Mouse (Mus musculus) right cerebral cortex, postnatal 10 days (tissue): ENCODE results near the gene Cdh6.
A peak's percentile ranks its signal among the peaks of the same experiment; 100 is the strongest.

ENCODE experiments used
- DNase-seq, 2 experiments: peaks; one replicate each; pipeline ENCODE4 v3.0.0; 2021; ENCODE audit warnings: low spot score in 2 of 2

The Cdh6 gene

DNA sequence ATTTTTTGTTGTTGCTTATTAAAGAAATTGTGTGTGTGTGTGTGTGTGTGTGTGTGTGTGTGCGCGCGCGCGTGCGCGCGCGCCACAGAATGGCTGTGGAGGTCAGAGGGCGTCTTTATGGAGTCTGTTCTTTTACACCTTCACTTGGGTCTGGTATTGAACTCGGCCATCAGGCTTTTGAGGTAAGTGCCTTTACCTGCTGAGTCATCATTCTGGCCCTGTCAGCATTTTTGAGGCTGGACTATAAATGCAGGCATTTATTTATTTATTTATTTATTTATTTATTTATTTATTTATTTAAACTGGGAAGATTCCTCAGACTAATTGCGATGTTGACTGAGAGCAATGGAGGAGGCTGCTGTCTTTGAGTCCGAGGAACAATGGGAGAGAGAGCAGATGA lies 109.8 kb downstream of the Cdh6 start:
- peak in 1 of 2 experiments; percentile 4 for DNase-seq

DNA sequence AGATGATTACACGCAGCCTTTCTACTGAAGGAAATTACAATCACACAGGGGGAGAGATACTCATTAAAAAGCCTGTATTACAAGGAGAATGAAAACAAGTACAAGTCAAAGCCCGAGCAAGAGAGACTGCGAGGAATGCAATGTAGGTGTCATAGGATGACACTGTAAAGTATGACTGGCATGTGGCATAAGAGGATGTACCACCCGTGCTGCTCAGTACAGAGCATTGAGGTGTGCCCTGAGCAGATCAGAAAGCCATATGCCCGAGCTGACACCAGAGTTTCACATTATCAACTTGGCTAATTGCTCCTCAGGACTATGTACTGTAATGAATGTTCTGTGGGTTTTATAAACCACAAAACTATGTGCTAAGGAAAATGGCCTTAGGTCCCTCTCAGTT lies 115.7 kb downstream of the Cdh6 start:
- DNase-seq, result peak in 1 of 2 experiments; percentile 9

DNA sequence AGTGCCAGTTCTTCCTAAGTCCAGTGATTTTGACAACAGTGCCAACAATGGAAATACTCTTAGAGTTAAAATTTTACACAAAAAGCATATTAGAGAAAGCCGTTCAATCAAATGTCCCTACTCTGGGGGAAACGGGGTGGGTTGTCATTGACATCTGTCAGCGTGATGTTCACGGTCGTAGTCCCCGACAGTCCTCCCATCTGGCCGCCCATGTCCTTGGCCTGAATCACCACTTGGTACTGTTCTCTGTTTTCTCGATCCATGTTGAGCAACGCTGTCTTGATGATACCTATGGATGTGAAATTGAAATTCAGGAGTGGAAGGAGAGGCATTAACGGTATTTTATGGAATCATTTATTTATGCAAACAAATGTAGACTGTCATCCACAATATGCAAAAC lies 116.2 kb downstream of the Cdh6 start:
- peak in 1 of 2 experiments; percentile 8 for DNase-seq

DNA sequence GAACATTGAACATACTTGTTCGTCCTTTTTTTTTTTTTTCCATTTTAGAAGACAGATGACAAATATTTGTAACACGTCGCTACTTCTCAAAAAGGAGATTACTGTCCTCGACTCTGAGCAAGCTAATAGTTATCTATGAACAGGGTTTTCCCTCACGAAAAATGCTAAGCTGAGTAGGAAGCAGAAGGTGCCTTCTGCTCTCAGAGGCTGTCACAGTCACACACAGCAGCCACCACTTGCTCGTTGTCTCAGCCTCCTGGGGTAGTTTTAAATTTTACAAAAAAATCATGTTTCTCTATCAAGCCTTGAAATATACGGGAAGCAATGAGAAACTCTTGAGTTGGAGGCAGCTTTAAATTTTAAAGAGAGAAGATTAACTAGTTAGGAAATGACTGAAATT lies 125.6 kb downstream of the Cdh6 start:
- no peak for DNase-seq

DNA sequence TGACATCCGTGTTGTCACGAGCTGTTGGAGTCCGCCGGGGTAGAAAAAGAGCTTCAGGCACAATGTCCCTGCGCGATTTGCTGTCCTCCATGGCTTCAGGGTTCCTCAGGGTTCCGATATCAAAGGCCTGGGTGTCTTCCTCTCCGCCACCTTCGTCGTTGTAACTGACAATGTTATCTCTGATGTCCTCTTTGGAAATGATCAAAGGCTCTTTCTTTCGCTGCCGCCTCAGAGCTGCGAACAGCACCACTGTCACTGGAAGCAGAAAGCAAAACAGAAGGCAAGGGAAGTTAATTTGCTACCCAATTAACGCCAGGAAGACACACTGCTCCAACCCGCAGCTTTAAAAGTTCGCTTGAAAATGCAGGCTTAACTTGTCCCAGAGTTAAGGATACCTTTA lies 139.0 kb downstream of the Cdh6 start:
- DNase-seq, result no peak

DNA sequence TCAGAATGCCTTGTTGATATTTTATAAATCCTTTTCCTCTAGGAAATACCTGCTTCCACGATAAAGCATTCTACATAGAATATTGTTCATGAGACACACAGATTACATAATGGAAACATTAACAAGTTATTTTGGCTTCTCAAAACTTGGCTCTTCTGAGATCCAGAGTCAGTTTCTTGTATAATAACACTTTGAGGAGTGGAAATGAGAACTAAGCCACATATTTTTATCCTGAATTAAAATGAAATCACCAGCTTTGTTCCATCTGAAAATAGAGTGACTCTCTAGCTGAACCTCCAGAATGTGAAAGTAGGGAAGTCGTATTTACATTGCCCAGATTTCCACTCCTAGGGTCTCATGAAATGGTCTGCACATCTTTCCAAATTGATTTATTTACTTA lies 142.8 kb downstream of the Cdh6 start:
- no peak for DNase-seq

DNA sequence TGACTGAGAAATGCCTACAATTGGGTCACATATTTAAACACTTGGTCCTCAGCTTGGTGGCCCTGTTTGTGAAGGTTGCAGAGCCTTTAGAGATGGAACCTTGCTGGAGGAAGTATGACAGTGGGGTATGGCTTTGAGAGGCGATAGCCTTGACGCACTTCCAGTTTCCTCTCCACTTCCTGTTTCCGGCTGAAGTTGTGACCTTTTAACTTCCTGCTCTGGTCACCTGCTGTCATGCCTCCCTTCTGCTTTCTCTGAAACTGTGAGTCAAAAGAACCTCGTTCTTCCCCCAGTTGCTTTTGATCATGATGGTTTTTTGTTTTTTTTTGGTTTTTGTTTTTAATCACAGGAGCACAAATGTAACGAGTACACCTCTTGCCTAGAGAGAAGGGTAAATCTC lies 146.0 kb downstream of the Cdh6 start:
- DNase-seq, result no peak

DNA sequence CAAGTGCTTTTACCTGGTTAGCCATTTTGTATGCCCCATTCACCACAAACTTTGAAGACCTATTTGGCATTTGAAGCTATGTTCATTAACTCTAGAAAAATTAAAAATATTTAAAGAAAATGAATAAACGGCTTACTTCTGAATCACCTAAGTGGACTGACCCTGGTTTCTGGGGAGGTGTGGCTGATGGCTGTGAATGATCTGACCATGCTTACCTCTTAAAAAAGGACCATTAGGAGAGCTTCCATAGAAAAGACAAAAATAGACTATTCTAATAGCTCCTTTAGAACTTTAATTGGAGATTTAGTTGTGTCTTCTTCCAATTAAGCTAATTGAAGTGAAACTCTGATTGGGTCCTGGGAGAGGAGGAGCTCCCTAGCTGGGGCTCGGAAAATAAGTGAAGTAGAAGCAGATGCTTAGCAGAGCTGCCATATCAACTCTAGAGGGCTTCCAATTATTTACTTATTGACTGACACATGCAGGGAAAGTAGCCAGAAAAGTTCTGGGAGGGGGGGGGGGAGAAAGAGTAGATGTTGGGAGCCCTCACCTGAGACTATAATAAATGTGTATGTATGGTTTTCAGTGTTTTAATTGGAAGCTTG lies 156.6 kb downstream of the Cdh6 start:
- no peak for DNase-seq

DNA sequence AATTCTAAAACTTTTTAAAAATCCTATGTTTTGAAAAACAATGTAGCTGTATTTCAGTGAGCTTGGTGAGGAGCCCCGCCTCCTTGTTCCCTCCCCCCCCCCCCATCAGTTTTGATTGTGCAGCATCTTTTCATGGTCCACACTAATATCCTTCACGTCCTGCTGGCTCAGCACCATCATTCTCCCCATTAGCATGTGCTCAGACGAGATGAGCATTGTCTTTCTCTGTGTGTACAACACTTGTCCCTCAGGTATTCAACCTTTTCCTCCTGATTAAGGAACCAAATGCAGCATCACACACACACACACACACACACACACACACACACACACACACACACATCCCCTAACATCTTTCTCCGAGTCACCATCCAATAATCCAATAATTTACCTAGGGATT lies 164.7 kb downstream of the Cdh6 start:
- no peak for DNase-seq

DNA sequence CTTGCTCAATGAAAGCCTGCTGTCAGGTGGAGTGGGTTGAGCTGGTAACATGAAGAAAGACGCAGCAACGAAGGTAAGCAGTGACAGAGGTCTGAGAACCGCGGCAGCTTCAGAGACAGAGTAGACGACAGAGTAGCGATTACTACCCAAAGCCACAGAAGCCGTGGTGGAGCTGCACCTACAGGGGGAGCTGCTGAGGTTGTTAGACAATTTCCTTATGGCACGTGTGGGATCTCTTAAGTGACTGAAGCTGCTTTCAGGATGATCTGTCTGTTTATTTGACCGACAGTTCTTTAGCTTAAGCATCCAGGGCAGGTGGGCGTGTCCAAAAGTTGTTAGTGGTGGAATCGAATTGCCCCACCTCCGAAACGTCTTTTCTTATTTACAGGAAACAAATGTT lies 167.5 kb downstream of the Cdh6 start:
- no peak for DNase-seq

DNA sequence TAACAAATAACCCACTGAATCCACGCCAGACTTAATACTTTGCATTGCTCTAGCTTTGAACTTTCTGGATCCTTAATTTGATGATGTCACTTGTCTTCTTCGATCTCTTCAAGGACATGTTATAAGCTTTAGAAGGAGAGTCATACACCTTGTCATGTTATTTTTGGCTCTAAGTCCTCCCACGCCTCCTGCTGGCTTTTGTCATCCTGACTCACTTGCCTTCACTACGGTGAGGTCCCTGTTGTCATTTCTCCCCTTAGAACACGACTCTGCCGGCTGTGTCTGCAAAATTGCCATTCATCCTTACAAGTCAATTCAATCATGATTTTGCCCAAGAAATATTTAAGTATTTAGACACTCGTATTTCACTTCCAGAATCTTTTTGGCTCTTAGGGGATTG lies 171.9 kb downstream of the Cdh6 start:
- peak; percentile 23 to 26 for DNase-seq

DNA sequence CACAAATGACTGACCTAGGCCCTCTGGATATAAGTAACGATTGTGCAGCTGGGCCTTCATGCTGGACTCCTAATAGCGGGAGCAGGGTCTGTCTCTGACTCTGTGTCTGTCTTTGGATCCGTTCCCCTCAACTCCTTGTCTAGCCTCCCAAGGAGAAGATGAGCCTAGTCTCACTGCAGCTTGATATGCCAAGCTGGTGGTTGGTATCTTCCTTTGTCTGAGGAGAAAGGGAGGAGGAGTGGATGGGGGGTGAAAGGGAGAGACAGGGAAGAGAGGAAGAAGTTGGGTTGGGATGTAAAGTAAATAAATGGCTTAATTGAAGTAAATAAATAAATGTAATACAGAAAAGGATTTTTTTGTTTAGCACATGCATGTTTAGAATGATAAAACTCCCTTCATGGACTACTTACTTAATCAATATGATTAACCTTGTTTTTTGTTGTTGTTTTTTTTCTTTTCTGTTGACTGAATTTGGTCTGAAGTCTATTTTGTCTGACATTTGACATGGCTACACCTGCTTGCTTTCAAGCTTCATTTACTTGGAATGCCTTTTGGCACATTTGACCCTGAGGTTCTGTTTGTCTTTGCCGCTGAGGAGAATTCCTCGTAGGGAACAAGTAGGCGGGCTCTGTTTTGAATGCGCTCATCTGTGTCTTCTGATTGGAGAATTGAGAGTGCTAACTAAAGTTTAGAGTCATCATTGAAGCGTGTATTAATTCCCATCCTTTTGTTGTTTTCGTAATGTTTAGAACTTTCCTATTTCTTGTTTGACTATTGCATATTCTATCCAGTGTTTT lies 178.7 kb downstream of the Cdh6 start:
- DNase-seq, result no peak
